Mouse (Mus musculus): ENCODE results near the gene Slc39a11. TPM values are rescaled to one million over a fixed set of nuclear protein-coding genes. Genes with fewer than 3 reads are reported as not detected.

Gene Slc39a11
- polyA plus RNA-seq, 1 experiment from 2014 or later, result 41.6 TPM

DNA sequence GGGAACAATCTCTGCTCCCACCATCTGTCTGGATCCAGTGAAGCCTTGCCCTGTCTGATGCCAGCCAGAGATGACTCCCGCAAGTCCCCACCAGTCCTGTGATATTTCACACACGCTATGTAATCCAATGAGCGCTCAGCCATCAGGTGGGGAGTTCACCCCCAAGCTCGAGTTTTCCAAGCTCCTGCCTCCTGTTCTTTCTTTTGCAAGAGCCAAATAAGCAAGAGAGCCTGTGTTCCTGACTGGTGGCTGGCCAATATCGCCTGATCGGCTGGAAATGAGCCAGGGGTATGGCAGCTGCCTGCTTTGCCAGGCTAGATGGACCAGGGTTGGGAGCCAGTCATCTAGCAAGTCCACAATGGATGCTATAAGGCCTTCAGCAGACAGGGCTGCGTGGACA is 95.7 kb downstream of the Slc39a11 start:
- Histone ChIP-seq H3K4me3 (replicated peaks; ENCODE audit: low read length) (no peak overlapping the region), H3K36me3 (ENCODE audit: control insufficient read depth, insufficient read depth) (no peaks in the 10 kb centered on the region), H3K4me1 (replicated peaks; ENCODE audit: control insufficient read depth, insufficient read depth, low read length) (peaks cover 36% of the 10 kb centered on the region), H3K4me2 (ENCODE audit: low read length) (no peak overlapping the region), H3K9me3 (ENCODE audit: control insufficient read depth, low read length) (no peaks in the 10 kb centered on the region), H3K27me3 (replicated peaks; ENCODE audit: control insufficient read depth, insufficient read depth, low read length) (no peaks in the 10 kb centered on the region), H3K27ac (ENCODE audit: low read length) (peak overlapping the region; percentile 91), H3K9ac (replicated peaks; ENCODE audit: low read depth, low read length) (no peak overlapping the region)
- ATAC-seq, result peak; percentile 86
- WGBS, result 47% methylated on average over 7 of the region's 7 CpGs

DNA sequence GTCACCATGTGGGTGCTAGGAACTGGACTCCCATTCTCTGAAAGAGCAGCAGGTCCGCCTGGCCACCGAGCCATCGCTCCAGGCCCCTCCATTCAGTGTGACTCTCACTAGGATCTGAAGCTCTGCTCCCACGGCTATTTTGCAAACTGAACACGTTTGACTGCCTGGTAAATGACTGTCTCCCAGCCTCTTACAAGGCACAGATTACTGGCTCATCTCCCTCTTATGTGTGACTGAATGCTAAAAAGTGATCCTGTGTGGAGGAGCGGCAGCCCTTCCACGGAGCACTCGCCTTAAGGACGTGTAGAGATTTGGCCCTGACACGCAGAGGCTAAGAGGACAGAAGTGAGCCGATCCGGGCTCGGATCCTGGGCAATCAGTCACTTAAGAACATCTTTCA is 96.3 kb downstream of the Slc39a11 start:
- Histone ChIP-seq H3K27ac (ENCODE audit: low read length) (peak overlapping the region; percentile 91), H3K27me3 (replicated peaks; ENCODE audit: control insufficient read depth, insufficient read depth, low read length) (no peaks in the 10 kb centered on the region), H3K9ac (replicated peaks; ENCODE audit: low read depth, low read length) (peak overlapping the region; percentile 26; the same call in 1 of the 2 replicates), H3K4me1 (replicated peaks; ENCODE audit: control insufficient read depth, insufficient read depth, low read length) (peaks cover 32% of the 10 kb centered on the region), H3K4me2 (ENCODE audit: low read length) (peak overlapping the region; percentile 21; the same call in 1 of the 2 replicates), H3K4me3 (replicated peaks; ENCODE audit: low read length) (no peak overlapping the region), H3K36me3 (ENCODE audit: control insufficient read depth, insufficient read depth) (no peaks in the 10 kb centered on the region), H3K9me3 (ENCODE audit: control insufficient read depth, low read length) (no peaks in the 10 kb centered on the region)
- 61% methylated on average over 13 of the region's 13 CpGs for WGBS
- ATAC-seq, result peak; percentile 57

DNA sequence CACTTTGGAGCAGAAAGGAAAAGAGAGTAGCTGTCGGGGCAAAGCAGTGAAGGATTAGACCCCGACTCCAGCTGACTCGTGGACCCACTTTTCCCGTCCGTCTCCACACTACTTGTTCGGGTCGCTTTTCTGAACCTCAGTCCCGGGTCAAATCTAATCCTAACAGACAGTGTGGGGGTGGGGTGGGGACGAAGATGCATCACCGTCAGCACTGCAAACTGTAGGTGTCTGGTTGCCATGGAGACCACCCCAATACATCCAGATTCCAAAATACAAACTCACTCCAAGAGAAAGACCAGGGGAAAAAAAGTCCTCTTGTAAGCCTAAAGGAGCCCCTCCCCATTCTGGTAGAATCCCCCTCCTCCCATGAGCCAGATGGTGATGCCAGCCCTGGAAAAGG is 97.3 kb downstream of the Slc39a11 start:
- Histone ChIP-seq H3K9me3 (ENCODE audit: control insufficient read depth, low read length) (no peaks in the 10 kb centered on the region), H3K4me2 (ENCODE audit: low read length) (no peak overlapping the region), H3K4me1 (replicated peaks; ENCODE audit: control insufficient read depth, insufficient read depth, low read length) (peaks cover 28% of the 10 kb centered on the region), H3K27me3 (replicated peaks; ENCODE audit: control insufficient read depth, insufficient read depth, low read length) (no peaks in the 10 kb centered on the region), H3K4me3 (replicated peaks; ENCODE audit: low read length) (no peak overlapping the region), H3K36me3 (ENCODE audit: control insufficient read depth, insufficient read depth) (no peaks in the 10 kb centered on the region), H3K9ac (replicated peaks; ENCODE audit: low read depth, low read length) (no peak overlapping the region), H3K27ac (ENCODE audit: low read length) (peak overlapping the region; percentile 91)
- 79% methylated on average over 10 of the region's 10 CpGs for WGBS
- ATAC-seq, result no peak

DNA sequence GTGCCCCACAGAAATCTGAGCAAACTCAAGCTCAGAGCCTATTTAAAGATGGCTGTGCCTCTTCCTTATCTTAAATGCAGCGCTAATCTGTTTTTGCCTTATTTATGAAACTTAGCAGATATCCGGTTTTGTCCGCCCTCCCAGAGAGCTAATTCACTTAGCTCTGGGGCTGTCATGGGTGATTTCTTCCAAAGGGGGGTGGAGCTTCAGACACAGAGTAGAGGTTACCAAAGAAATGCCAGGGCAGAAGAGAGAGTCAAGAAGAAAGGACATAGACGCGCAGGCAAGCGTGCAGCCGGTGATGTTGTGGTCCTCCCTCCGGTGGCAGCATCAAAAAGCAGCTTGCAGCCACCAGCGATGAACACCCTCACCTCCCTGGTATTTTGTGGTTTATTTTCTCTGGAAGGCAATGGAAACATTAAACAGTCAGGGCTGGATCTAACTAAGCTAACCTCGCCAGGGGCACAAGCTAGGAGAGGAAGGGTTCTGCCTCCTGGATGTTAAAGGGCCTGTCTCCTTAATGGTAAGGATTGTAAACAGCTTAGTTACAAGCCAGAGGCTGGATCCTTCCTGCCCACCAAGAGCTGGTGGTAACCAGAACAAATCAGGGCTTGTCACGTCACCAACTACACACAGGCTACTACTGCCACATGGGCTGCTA is 103.5 kb downstream of the Slc39a11 start:
- no peak overlapping the region for H3K27ac ChIP-seq (ENCODE audit: low read length)
- no peak for ATAC-seq
- 84% methylated on average over 11 of the region's 11 CpGs for WGBS

DNA sequence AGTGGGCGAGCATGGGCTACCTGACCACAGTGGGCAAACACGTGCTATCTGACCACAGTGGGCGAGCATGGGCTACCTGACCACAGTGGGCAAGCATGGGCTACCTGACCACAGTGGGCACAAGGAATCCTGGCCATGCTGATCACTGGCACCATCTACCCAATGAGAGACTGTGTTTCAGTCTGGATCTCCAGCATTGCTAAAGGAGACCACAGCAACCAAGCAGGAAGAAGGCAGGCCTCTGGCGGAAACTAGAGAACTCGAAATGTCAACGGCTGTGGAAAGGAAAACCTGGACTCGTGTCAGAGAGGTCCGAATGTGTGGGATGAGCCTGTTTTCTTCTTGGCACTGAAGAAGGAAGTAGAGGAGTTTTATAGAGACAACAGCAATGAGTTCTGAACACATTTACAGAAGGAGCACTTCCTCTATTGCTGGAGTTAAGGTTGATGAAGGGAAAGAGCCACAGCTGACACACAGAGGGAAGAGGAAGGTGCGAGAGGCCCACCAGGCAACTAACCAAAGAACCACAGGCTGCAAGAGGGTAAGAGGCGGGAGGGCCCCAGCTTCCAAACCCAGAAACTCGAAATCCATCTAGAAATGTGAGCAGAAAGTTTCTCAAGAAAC is 105.8 kb downstream of the Slc39a11 start:
- Histone ChIP-seq H3K9ac (replicated peaks; ENCODE audit: low read depth, low read length) (no peak overlapping the region), H3K4me3 (replicated peaks; ENCODE audit: low read length) (no peak overlapping the region), H3K4me2 (ENCODE audit: low read length) (no peak overlapping the region), H3K27ac (ENCODE audit: low read length) (no peak overlapping the region), H3K9me3 (ENCODE audit: control insufficient read depth, low read length) (no peaks in the 10 kb centered on the region), H3K36me3 (ENCODE audit: control insufficient read depth, insufficient read depth) (no peaks in the 10 kb centered on the region), H3K4me1 (replicated peaks; ENCODE audit: control insufficient read depth, insufficient read depth, low read length) (peaks cover 6% of the 10 kb centered on the region), H3K27me3 (replicated peaks; ENCODE audit: control insufficient read depth, insufficient read depth, low read length) (no peaks in the 10 kb centered on the region)
- no peak for ATAC-seq
- 93% methylated on average over 11 of the region's 11 CpGs for WGBS

More for the DNA sequence above, 103.5 kb downstream of the Slc39a11 start:
- Histone ChIP-seq H3K4me2 (ENCODE audit: low read length) (no peak overlapping the region), H3K27me3 (replicated peaks; ENCODE audit: control insufficient read depth, insufficient read depth, low read length) (no peaks in the 10 kb centered on the region), H3K9ac (replicated peaks; ENCODE audit: low read depth, low read length) (no peak overlapping the region), H3K4me1 (replicated peaks; ENCODE audit: control insufficient read depth, insufficient read depth, low read length) (no peaks in the 10 kb centered on the region), H3K4me3 (replicated peaks; ENCODE audit: low read length) (no peak overlapping the region), H3K36me3 (ENCODE audit: control insufficient read depth, insufficient read depth) (no peaks in the 10 kb centered on the region), H3K9me3 (ENCODE audit: control insufficient read depth, low read length) (no peaks in the 10 kb centered on the region)

DNA sequence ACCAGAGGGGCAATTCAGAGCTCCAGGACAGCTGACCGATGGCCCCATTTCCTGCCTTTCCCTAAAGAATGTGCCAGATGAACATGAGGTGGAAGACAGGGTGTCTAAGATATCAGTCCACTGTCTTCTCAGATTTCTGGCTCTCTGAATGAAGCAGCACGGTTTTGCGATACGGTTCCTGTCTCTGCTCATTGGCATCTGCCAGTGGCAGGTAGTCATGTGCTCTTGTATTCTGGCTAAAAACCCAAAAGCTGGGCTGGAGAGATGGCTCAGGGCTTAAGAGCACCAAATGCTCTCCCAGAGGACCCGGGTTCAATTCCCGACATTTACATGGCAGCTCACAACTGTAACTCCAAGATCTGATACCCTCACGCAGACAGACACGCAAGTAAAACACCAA is 108.8 kb downstream of the Slc39a11 start:
- 94% methylated on average over 8 of the region's 8 CpGs for WGBS
- Histone ChIP-seq H3K9me3 (ENCODE audit: control insufficient read depth, low read length) (no peaks in the 10 kb centered on the region), H3K4me3 (replicated peaks; ENCODE audit: low read length) (no peak overlapping the region), H3K9ac (replicated peaks; ENCODE audit: low read depth, low read length) (no peak overlapping the region), H3K27me3 (replicated peaks; ENCODE audit: control insufficient read depth, insufficient read depth, low read length) (no peaks in the 10 kb centered on the region), H3K4me2 (ENCODE audit: low read length) (no peak overlapping the region), H3K4me1 (replicated peaks; ENCODE audit: control insufficient read depth, insufficient read depth, low read length) (peaks cover 9% of the 10 kb centered on the region), H3K27ac (ENCODE audit: low read length) (no peak overlapping the region), H3K36me3 (ENCODE audit: control insufficient read depth, insufficient read depth) (no peaks in the 10 kb centered on the region)
- ATAC-seq, result no peak

DNA sequence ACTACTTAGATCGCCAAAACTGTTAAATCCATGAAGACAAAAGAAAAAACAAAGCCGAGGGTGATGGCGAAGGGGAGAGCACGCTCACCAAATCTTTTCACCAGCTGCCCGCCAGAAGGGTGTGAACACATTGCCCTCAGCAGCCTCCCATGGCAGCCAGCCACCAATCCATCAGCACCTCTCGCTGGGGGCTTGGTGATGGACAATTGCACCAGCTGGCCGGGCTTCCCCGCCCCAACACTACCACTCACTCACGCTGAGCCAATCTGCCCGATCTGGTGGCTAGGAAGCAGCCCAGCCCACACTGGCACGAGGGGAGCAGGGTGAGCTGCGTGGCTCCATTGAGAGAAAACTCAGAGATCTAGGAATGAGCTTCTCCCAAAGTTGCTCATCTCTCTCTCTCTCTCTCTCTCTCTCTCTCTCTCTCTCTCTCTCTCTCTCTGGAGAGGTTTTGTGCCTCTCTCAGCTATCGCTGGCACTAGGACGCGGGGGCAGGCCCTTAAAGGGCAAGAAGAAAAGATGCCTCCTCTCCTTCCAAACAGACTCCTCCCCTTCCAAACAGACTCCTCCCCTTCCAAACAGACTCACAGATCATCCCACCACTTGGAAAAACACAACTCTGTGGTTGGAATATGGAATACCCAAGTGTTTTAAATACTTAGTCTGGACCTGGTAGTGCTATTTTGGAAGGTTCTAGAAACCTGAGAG is 110.2 kb downstream of the Slc39a11 start:
- Histone ChIP-seq H3K27me3 (replicated peaks; ENCODE audit: control insufficient read depth, insufficient read depth, low read length) (no peaks in the 10 kb centered on the region), H3K9ac (replicated peaks; ENCODE audit: low read depth, low read length) (no peak overlapping the region), H3K4me1 (replicated peaks; ENCODE audit: control insufficient read depth, insufficient read depth, low read length) (peaks cover 9% of the 10 kb centered on the region), H3K4me2 (ENCODE audit: low read length) (peak overlapping the region; percentile 11), H3K4me3 (replicated peaks; ENCODE audit: low read length) (no peak overlapping the region), H3K36me3 (ENCODE audit: control insufficient read depth, insufficient read depth) (no peaks in the 10 kb centered on the region), H3K27ac (ENCODE audit: low read length) (peak overlapping the region; percentile 90), H3K9me3 (ENCODE audit: control insufficient read depth, low read length) (no peaks in the 10 kb centered on the region)
- peak; percentile 97 for ATAC-seq
- 12% methylated on average over 14 of the region's 15 CpGs for WGBS

DNA sequence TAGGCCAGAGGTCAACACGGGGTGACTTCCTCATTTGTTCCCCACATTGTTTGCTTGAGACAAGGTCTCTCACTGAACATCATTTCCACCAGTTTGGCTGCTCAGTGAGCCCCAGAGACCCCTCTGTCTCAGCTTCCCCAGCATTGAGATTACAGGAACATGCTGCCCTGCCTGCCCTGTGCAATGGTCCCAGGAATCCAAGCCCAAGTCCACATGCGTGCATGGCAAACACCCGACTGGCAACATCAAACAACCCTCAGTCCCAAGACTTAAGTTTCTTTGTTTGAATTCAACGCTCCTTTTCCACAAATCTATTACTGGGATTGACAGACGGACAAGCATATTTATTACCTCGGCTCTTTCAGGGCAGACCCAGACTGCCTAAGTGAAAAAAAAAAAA is 110.8 kb downstream of the Slc39a11 start:
- Histone ChIP-seq H3K9ac (replicated peaks; ENCODE audit: low read depth, low read length) (peak overlapping the region; percentile 15; the same call in 1 of the 2 replicates), H3K4me1 (replicated peaks; ENCODE audit: control insufficient read depth, insufficient read depth, low read length) (peaks cover 14% of the 10 kb centered on the region), H3K4me2 (ENCODE audit: low read length) (peak overlapping the region; percentile 1; the same call in 1 of the 2 replicates), H3K36me3 (ENCODE audit: control insufficient read depth, insufficient read depth) (no peaks in the 10 kb centered on the region), H3K4me3 (replicated peaks; ENCODE audit: low read length) (no peak overlapping the region), H3K9me3 (ENCODE audit: control insufficient read depth, low read length) (no peaks in the 10 kb centered on the region), H3K27me3 (replicated peaks; ENCODE audit: control insufficient read depth, insufficient read depth, low read length) (no peaks in the 10 kb centered on the region), H3K27ac (ENCODE audit: low read length) (peak overlapping the region; percentile 90)
- no peak; the same call in 1 of the 2 replicates for ATAC-seq
- WGBS, result 30% methylated on average over 6 of the region's 6 CpGs

DNA sequence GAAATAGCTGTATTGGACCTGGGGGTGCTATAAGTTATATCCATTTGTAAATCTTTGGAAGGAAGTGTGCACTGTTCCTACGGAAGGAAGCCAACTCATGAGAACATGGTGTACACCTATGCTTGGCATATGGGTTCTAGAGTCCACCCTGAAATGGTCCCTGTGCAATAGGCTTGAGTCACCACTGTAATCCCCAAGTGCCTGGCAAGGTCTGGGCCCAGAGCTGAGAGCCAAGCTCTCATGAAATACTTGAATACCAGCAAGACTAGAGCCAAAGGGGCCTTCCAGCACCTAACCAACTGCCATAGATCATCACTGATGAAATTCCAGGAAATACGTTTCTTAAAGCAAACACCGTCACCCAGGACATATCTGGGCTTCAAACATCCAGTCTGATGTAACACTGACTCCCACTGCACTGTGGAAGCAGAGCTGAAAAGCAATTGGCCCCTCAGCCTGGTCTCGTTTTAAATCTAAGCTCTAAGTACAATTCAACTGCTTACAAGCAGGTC is 111.4 kb downstream of the Slc39a11 start:
- Histone ChIP-seq H3K4me2 (ENCODE audit: low read length) (no peak overlapping the region), H3K4me3 (replicated peaks; ENCODE audit: low read length) (no peak overlapping the region), H3K9me3 (ENCODE audit: control insufficient read depth, low read length) (no peaks in the 10 kb centered on the region), H3K27ac (ENCODE audit: low read length) (peak overlapping the region; percentile 90), H3K27me3 (replicated peaks; ENCODE audit: control insufficient read depth, insufficient read depth, low read length) (no peaks in the 10 kb centered on the region), H3K36me3 (ENCODE audit: control insufficient read depth, insufficient read depth) (no peaks in the 10 kb centered on the region), H3K9ac (replicated peaks; ENCODE audit: low read depth, low read length) (no peak overlapping the region), H3K4me1 (replicated peaks; ENCODE audit: control insufficient read depth, insufficient read depth, low read length) (peaks cover 19% of the 10 kb centered on the region)
- WGBS, result 93% methylated on average over 4 of the region's 4 CpGs
- ATAC-seq, result no peak

All from forebrain, embryonic 16.5 days (tissue).